Mouse (Mus musculus) testis, adult 10 weeks (tissue): ENCODE data around the gene Adam6b. TPM values are rescaled to one million over a fixed set of nuclear protein-coding genes. Genes with fewer than 3 reads are reported as not detected.

Experiments
- polyA plus RNA-seq: library from polyadenylated mRNA; stranded (reverse); fragments of 350-450 nt; fragmentation: Illumina TruSeq; extraction: RNeasy Lipid Tissue Mini Kit (QIAGEN cat#74804); gene quantifications from one replicate; pipeline ENCODE4 v1.2.3, GENCODE M21; 2014; ENCODE audit warnings: low read depth, low replicate concordance

The Adam6b gene
- polyA plus RNA-seq = 161 TPM

DNA sequence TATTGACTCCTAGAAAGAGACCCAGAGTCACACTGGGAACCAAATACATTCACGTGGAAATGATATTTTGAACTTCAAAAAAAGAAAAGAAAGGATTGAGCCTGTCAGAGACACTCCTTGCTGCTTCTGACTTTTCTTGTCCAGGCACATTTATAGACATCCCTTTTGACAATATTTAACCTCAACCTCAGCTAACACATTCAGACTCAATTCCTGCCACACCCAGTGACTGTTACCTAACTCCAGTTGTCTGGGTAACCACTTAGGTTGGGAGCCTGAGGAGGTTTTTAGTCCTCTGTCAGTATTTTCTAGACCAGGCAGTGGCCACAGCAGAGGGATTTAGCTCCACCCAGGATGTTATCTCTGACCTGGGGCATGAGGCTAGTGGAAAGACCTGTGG lies at the start of gene Adam6b:
Adam6b (plus strand) TSS at position 301 of the 400 bp plus-strand sequence.

Other genes starting within 250 kb of the Adam6b start
- gene Adam6a, start 54.4 kb downstream of the Adam6b start, polyA plus RNA-seq = 180 TPM